Mouse (Mus musculus) lung, embryonic 15.5 days (tissue): ENCODE data around the gene Pde4d. TPM values are rescaled to one million over a fixed set of nuclear protein-coding genes. Genes with fewer than 3 reads are reported as not detected.
A peak's percentile ranks its signal among the peaks of the same experiment; 100 is the strongest.

Experiments
- ATAC-seq: fragments of 200-750 bp; cut with Nextera tagmentation; 2 replicates; pipeline ENCODE4 v1.8.0; 2017; ENCODE audit warnings: moderate number of reproducible peaks, borderline replicate concordance; ENCODE audit not compliant: low FRiP score, low TSS enrichment; ENCODE audit errors: extremely low read depth
- H3K27ac ChIP-seq: fragments of 300-500 bp; sonication (generic); 2 replicates; pipeline ENCODE4 v1.5.1; 2015; ENCODE audit warnings: moderate library complexity, mild to moderate bottlenecking, inconsistent platforms
- H3K27me3 ChIP-seq: fragments of 300-500 bp; sonication (generic); 2 replicates; pipeline ENCODE4 v1.6.1; 2015; ENCODE audit warnings: inconsistent platforms
- H3K36me3 ChIP-seq: fragments of 300-500 bp; sonication (generic); 2 replicates; pipeline ENCODE4 v1.6.1; 2015; ENCODE audit warnings: inconsistent platforms
- H3K4me1 ChIP-seq: fragments of 300-500 bp; sonication (generic); 2 replicates; pipeline ENCODE4 v1.6.1; 2015; ENCODE audit warnings: inconsistent platforms
- H3K4me2 ChIP-seq: fragments of 300-500 bp; sonication (generic); 2 replicates; pipeline ENCODE4 v1.6.1; 2015; ENCODE audit warnings: inconsistent platforms, mild to moderate bottlenecking, moderate library complexity
- H3K4me3 ChIP-seq: fragments of 300-500 bp; sonication (generic); 2 replicates; pipeline ENCODE4 v1.5.1; 2015; ENCODE audit warnings: mild to moderate bottlenecking, inconsistent platforms
- H3K9ac ChIP-seq: fragments of 300-500 bp; sonication (generic); 2 replicates; pipeline ENCODE4 v1.6.1; 2015; ENCODE audit warnings: inconsistent platforms
- H3K9me3 ChIP-seq: fragments of 300-500 bp; sonication (generic); 2 replicates; pipeline ENCODE4 v1.6.1; 2016; ENCODE audit warnings: inconsistent platforms
- WGBS: fragments of 180-500 bp; shearing (Covaris S2); methylation state at CpG from one replicate; pipeline ENCODE4 v1.1.7; 2015; 5-methylcytosine and 5-hydroxymethylcytosine counted together
- polyA plus RNA-seq: library from polyadenylated mRNA; unstranded; fragments of >200 nt; fragmentation: Nextera tagmentation; extraction: Ambion mirVana; gene quantifications from 2 replicates; pipeline ENCODE4 v1.2.1, GENCODE M21; 2015

Gene Pde4d
- polyA plus RNA-seq, 1 experiment from 2014 or later: 18.2 TPM

DNA sequence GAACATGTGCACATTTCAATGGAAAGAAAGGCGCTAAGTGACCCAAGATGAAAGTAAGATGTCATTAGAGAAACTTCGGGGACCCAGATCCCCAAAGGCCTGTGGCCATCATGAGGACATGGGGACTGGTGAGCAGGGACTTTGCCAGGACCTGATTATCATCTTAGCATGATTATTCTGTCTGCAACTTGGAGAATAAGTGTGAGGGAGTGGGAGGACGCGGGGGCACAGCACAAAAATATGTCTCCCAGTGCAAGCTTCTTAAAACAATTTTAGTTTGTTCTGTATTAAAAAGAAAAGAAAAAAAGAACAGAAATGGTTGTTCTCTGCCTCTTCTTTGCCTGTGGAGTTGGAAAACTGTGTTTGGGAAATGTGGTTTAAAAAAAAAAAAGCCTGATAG lies 1279.9 kb downstream of the Pde4d start:
- WGBS: 89% methylated on average over 4 of the region's 4 CpGs
- H3K4me1 ChIP-seq: no peaks in the 10 kb centered on the region
- no peaks in the 10 kb centered on the region for H3K36me3 ChIP-seq
- ATAC-seq: no peak
- no peaks in the 10 kb centered on the region for H3K9me3 ChIP-seq
- H3K9ac ChIP-seq: no peak overlapping the region
- no peaks in the 10 kb centered on the region for H3K27me3 ChIP-seq
- H3K27ac ChIP-seq: no peak overlapping the region
- no peak overlapping the region for H3K4me3 ChIP-seq
- H3K4me2 ChIP-seq: no peak overlapping the region

DNA sequence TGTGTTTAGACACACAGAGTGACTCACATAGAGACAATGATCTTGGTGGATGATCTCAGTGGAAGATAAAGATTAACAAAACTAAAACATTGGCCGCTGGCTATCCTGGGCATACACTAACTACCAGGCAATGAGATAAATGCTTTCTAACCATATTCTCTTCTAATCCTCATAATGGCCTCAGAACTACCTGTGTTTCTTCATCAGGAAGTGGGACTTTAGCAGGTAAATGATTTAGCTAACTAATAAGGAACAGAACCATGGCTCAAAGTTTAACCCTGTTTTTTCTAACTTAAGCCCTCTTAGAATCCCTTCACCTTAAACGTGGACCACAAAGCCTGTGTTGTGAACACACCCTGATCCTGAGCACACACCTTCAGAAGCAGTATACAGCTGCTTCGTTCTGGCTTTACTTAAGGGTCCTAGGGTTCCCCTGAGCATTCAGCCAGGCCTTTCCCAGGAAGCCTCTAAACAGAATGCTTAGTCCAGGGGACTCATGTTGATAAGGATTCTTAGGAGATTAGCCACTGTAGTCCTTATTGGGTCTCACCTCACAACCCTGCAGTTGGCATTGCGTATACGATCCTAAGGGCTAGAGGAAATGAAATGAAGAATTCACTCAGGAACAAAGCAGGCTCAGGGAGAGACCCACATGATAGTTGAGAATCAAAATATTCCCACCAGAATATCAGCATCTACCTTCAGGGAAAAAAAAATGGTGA lies 1283.1 kb downstream of the Pde4d start:
- Histone ChIP-seq H3K4me1 (no peaks in the 10 kb centered on the region), H3K9me3 (no peaks in the 10 kb centered on the region), H3K4me2 (no peak overlapping the region), H3K27ac (no peak overlapping the region), H3K27me3 (no peaks in the 10 kb centered on the region), H3K9ac (no peak overlapping the region), H3K36me3 (no peaks in the 10 kb centered on the region), H3K4me3 (no peak overlapping the region)
- ATAC-seq: no peak
- WGBS: 77% methylated on average over 5 of the region's 5 CpGs

DNA sequence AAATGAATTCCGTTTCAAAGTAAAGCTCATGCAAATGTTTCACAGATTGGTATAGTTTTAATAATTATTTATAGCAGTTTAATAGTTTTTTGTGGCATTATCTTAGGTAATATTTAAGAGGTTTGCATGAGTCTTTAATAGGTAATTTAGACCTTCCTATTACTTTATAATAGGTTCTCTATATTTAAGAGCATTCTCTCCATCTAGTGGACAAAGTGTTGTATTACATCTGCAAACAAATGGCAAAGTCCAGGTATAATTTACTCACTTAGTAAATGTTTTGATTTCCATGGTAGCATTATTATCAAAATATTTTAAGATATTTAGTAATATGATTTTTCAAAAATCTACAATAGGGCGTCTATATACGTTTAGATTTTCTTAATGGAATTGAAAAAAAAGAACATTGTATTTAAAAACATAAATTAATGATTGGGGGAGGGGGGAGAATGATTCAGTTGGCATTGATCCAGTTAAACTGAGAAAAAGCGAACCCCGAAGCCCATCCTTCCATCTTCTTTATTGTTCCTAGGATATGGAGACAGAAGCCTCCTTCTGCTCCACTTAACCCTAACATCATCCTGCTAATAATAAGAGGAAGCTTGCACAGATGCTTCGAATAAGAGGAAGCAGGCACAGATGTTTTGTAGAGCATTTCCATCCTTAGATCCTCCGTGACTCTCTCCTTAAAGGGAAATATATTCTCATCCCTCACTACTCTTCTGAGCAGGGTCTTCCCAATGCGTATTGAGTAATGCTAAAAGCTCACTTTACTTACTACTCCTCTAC lies 1286.7 kb downstream of the Pde4d start:
- Histone ChIP-seq H3K9me3 (no peaks in the 10 kb centered on the region), H3K4me3 (no peak overlapping the region), H3K27me3 (no peaks in the 10 kb centered on the region), H3K27ac (no peak overlapping the region), H3K4me1 (no peaks in the 10 kb centered on the region), H3K4me2 (no peak overlapping the region), H3K36me3 (no peaks in the 10 kb centered on the region), H3K9ac (no peak overlapping the region)
- no peak for ATAC-seq
- 39% methylated on average over 8 of the region's 8 CpGs for WGBS

DNA sequence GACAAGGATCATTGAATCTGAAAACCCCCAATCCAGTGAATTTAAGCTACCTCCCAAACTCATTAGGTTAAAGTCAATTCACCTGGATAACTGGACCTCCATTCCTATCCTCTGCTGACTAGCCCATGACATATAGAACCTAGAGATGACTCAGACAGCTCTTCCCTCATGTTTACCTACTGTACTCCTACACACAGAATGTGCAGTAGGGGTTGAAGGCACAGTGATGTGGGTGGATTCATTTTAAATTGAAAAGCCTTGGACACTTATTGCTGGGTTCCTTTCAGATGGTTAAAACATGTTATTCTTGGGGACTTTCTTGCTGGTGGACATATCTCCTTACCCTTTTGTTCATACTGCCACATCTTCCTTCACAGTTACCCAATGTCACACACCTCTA lies 1296.7 kb downstream of the Pde4d start:
- ATAC-seq: no peak
- Histone ChIP-seq H3K4me3 (no peak overlapping the region), H3K4me2 (no peak overlapping the region), H3K9ac (no peak overlapping the region), H3K36me3 (no peaks in the 10 kb centered on the region), H3K27ac (no peak overlapping the region), H3K9me3 (no peaks in the 10 kb centered on the region), H3K27me3 (no peaks in the 10 kb centered on the region), H3K4me1 (no peaks in the 10 kb centered on the region)

DNA sequence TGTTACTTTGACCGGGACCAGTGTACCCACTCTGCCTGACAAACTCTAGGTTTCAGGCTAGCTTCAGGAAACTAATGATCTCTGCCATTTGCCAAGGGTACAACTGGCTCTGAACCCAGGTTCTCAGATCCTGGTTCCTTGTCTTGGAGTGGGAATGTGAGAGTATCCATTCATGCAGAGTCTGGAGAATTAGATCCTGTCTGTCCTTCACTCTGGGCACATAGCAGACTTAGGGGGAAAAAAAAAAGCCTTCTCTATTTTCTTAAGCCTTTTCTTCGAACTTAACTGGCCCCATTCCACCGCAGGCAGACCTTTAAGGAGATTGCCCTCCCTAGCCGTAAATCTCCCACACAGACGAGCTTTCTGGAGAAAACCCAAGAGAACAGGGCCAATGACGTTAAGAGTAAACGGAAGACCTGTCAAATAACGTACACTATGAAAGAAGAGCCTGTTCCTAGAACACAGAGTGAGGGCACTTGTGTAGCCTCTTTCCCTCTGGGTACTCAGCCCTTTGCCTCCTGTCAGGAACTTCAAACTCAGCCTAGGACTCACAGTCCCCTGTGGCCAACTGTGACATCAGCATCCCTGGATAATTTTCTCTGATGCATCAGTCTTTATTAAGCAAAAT lies 1302.6 kb downstream of the Pde4d start:
- Histone ChIP-seq H3K9me3 (no peaks in the 10 kb centered on the region), H3K36me3 (no peaks in the 10 kb centered on the region), H3K27me3 (no peaks in the 10 kb centered on the region), H3K27ac (no peak overlapping the region), H3K9ac (no peak overlapping the region), H3K4me1 (no peaks in the 10 kb centered on the region), H3K4me2 (no peak overlapping the region), H3K4me3 (no peak overlapping the region)
- no peak for ATAC-seq
- 25% methylated on average over 8 of the region's 8 CpGs for WGBS

DNA sequence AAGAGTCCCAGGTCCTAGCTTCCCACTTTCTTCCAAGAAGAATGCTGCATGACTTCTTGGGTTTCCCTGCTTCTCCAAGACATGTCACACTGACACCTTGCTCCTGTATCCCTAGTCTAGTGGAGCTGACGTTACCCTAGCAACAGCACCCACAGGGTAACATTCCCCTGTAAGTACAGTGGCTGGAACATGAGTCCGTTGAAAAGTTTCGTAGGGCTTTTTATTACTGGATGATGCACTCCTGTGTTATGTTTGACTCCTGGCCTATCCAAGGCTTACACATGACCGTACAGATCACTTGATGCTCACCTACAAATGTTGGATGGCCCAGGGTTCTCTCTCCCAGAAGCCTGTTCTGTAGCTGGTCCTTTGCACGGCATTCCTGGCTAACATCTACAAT lies 1307.1 kb downstream of the Pde4d start:
- Histone ChIP-seq H3K9me3 (no peaks in the 10 kb centered on the region), H3K27ac (no peak overlapping the region), H3K27me3 (no peaks in the 10 kb centered on the region), H3K9ac (no peak overlapping the region), H3K36me3 (no peaks in the 10 kb centered on the region), H3K4me3 (no peak overlapping the region), H3K4me1 (no peaks in the 10 kb centered on the region), H3K4me2 (no peak overlapping the region)
- ATAC-seq: no peak
- 89% methylated on average over 5 of the region's 5 CpGs for WGBS

DNA sequence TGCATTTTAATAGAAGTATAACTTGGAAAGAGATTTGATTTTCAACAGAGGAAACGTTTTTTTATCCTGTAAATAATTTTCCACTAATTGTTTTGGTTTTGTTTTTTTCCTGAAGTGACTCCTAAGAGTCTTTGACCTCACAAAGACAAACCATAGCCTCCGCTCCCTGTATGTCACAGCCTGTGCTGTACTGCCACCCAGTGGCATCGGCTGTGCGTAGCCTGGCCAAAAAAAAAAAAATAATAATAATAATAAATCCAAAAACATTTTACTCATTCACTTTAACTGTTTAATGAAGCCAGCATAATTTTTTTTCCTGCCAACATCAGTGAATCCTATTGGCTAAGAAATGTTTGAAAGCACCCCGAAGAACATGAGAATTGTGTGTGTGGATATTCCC lies 1309.5 kb downstream of the Pde4d start:
- H3K4me1 ChIP-seq: no peaks in the 10 kb centered on the region
- H3K27me3 ChIP-seq: no peaks in the 10 kb centered on the region
- no peak overlapping the region for H3K4me2 ChIP-seq
- ATAC-seq: no peak
- H3K9me3 ChIP-seq: no peaks in the 10 kb centered on the region
- H3K9ac ChIP-seq: no peak overlapping the region
- 46% methylated on average over 5 of the region's 5 CpGs for WGBS
- no peak overlapping the region for H3K4me3 ChIP-seq
- no peak overlapping the region for H3K27ac ChIP-seq
- no peaks in the 10 kb centered on the region for H3K36me3 ChIP-seq

DNA sequence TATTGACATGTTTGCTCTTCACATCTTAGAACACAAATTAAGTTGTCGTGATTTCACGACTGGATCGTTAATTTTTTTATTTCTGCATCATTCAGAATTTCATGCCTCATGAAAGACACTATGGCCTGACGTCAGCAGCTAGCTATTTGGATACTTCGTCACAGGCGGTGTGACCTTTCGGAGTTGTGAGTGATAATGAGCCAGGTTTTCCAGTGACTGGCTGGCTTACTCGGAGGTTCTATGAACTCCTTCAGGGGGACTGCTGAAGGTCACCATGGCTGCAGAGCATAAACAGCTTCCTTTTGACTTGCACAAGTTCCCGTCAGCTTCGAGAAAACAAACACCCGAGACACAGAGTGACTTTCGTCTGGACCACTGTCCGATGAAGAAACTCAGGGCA lies 1311.3 kb downstream of the Pde4d start:
- Histone ChIP-seq H3K27me3 (no peaks in the 10 kb centered on the region), H3K4me3 (no peak overlapping the region), H3K4me2 (no peak overlapping the region), H3K9ac (no peak overlapping the region), H3K27ac (no peak overlapping the region), H3K4me1 (no peaks in the 10 kb centered on the region), H3K36me3 (no peaks in the 10 kb centered on the region), H3K9me3 (no peaks in the 10 kb centered on the region)
- ATAC-seq: no peak
- WGBS: 64% methylated on average over 13 of the region's 13 CpGs

DNA sequence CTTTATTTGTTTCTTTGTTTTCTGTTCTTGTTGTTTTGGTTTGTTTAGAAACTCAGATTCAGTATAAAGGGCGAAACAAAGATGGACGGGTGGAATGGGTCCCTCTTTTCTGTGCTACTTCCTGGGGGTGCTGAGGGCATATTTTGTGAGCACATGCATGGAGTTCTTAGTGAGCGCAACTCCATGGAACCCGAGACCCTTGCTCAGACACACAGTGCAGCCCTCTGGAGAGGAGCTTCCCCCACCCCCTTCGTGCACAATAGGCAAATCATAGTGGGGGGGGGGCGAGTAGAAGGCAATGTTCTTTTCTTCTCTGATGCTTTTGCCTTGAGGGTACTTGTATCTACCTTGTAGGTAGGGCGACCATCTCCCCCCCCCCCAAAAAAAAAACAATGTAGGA lies 1325.0 kb downstream of the Pde4d start:
- Histone ChIP-seq H3K9ac (no peak overlapping the region), H3K4me1 (peaks cover 4% of the 10 kb centered on the region; the same call in 1 of the 2 replicates), H3K36me3 (no peaks in the 10 kb centered on the region), H3K4me2 (no peak overlapping the region), H3K9me3 (no peaks in the 10 kb centered on the region), H3K4me3 (no peak overlapping the region), H3K27ac (no peak overlapping the region), H3K27me3 (no peaks in the 10 kb centered on the region)
- WGBS: 77% methylated on average over 7 of the region's 7 CpGs
- ATAC-seq: no peak

DNA sequence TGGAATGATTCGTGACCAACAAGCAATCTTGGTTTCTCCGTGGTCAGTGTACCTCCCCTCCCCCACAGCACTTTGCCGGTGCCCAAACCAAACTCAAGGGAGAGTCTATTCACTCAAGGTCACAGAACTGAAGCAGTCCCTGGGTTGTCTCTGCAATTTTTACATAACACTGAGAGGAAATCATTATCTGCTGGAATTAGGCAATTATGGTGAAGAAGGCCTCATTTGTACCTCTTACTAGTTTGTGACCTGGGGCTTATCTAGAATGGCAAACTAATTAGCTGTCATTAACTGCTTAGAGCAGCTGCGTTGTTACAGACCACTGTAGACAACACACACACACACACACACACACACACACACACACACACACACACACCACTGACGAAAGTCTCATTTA lies 1325.4 kb downstream of the Pde4d start:
- Histone ChIP-seq H3K36me3 (no peaks in the 10 kb centered on the region), H3K27me3 (no peaks in the 10 kb centered on the region), H3K4me2 (no peak overlapping the region), H3K4me3 (no peak overlapping the region), H3K27ac (no peak overlapping the region), H3K9me3 (no peaks in the 10 kb centered on the region), H3K9ac (no peak overlapping the region), H3K4me1 (peaks cover 4% of the 10 kb centered on the region; the same call in 1 of the 2 replicates)
- 35% methylated on average over 5 of the region's 5 CpGs for WGBS
- no peak for ATAC-seq

DNA sequence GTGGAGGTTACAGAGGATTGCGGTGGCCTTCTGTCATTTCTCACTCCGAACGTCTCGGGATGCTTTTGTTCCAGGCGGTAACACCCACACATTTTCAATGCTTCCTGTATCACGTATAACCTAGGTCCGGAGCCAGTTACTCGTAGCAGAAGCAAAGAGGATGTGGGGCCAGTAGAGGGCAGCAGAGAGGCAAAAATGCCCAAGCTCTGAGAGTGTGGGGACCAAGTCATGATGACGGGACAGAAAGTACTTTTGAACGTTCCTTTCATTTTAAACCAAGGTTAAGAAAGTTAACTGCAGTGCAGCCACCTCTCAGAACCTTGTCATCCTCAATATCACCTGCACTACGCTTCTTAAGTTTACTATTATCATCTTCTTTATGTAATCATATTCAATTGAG lies 1326.4 kb downstream of the Pde4d start:
- peak overlapping the region; percentile 18 for H3K4me3 ChIP-seq

DNA sequence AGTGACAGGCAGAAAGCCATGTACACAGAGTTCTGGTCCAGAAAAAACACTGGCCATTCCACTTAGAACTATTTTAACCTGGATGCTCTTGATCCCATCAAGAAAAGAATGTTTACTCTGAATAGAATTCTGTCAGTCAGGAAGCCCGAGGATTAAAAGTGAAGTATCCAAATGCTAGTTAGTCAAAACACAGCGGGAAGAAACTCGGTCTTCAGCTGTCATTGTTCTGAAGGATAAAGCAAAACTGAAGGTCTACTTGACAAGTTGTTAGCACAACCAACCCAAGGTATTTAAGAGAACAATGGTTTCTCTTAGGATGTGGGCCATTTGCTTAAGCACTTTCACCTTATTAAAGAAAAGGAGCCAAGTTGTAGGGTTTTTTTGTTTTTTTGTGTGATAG lies 1327.2 kb downstream of the Pde4d start:
- no peaks in the 10 kb centered on the region for H3K36me3 ChIP-seq
- H3K27me3 ChIP-seq: no peaks in the 10 kb centered on the region
- no peak overlapping the region for H3K27ac ChIP-seq
- H3K4me3 ChIP-seq: no peak overlapping the region
- H3K9me3 ChIP-seq: no peaks in the 10 kb centered on the region
- no peak overlapping the region for H3K9ac ChIP-seq
- 42% methylated on average over 3 of the region's 3 CpGs for WGBS
- no peak overlapping the region for H3K4me2 ChIP-seq
- no peak for ATAC-seq
- peaks cover 4% of the 10 kb centered on the region; the same call in 1 of the 2 replicates for H3K4me1 ChIP-seq

More for the DNA sequence above, 1326.4 kb downstream of the Pde4d start:
- WGBS: 2% methylated on average over 11 of the region's 11 CpGs
- Histone ChIP-seq H3K27me3 (no peaks in the 10 kb centered on the region), H3K36me3 (no peaks in the 10 kb centered on the region), H3K4me1 (peaks cover 4% of the 10 kb centered on the region; the same call in 1 of the 2 replicates), H3K27ac (no peak overlapping the region), H3K4me2 (peak overlapping the region; percentile 57), H3K9ac (no peak overlapping the region), H3K9me3 (no peaks in the 10 kb centered on the region)
- ATAC-seq: peak; percentile 93
